Mouse (Mus musculus): ENCODE measurements around the gene Magea10. TPM values are rescaled to one million over a fixed set of nuclear protein-coding genes. Genes with fewer than 3 reads are reported as not detected.

Gene Magea10
- polyA plus RNA-seq (2012; rRNA removed; ENCODE audit: low replicate concordance) = not detected in 2 replicates

GRCm38 (mm10) chrX:72386758-72387157, at the start of gene Magea10:
Gene Magea10, minus strand, starts transcription at chrX:72386858.

Other genes with a start within 250 kb of the Magea10 start
- gene Magea4, start 164.8 kb downstream of the Magea10 start, polyA plus RNA-seq (2012; rRNA removed; ENCODE audit: low replicate concordance) = not detected in 2 replicates
- gene Gabre, start 112.1 kb downstream of the Magea10 start, polyA plus RNA-seq (2012; rRNA removed; ENCODE audit: low replicate concordance) = 1.3 and 2.2 TPM in 2 replicates